Mouse (Mus musculus) midbrain, embryonic 12.5 days (tissue): ENCODE measurements at regions not wholly inside any gene's neighbourhood (a gene's known extent, or its start where the extent isn't known, plus 50 kb on each side); places are given as distances from the start of the nearest gene placed in this dataset.

Source experiments
- ATAC-seq: fragments of 200-750 bp; cut with Nextera tagmentation; 2 replicates; pipeline ENCODE4 v1.8.0; 2017; ENCODE audit warnings: low read depth, moderate TSS enrichment, moderate library complexity; ENCODE audit not compliant: low FRiP score
- H3K27ac ChIP-seq: fragments of 300-500 bp; sonication (generic); replicated peaks from 2 replicates; pipeline ENCODE4 v1.5.1; 2016; ENCODE audit warnings: mild to moderate bottlenecking
- H3K27me3 ChIP-seq: fragments of 300-500 bp; sonication (generic); 2 replicates; pipeline ENCODE4 v1.6.1; 2016; ENCODE audit warnings: mild to moderate bottlenecking
- H3K36me3 ChIP-seq: fragments of 300-500 bp; sonication (generic); 2 replicates; pipeline ENCODE4 v1.6.1; 2016
- H3K4me1 ChIP-seq: fragments of 300-500 bp; sonication (generic); 2 replicates; pipeline ENCODE4 v1.6.1; 2016
- H3K4me2 ChIP-seq: fragments of 300-500 bp; sonication (generic); replicated peaks from 2 replicates; pipeline ENCODE4 v1.6.1; 2016; ENCODE audit warnings: mild to moderate bottlenecking, moderate library complexity
- H3K4me3 ChIP-seq: fragments of 300-500 bp; sonication (generic); 2 replicates; pipeline ENCODE4 v1.5.1; 2016; ENCODE audit warnings: mild to moderate bottlenecking
- H3K9ac ChIP-seq: fragments of 300-500 bp; sonication (generic); replicated peaks from 2 replicates; pipeline ENCODE4 v1.6.1; 2016; ENCODE audit warnings: mild to moderate bottlenecking, moderate library complexity
- H3K9me3 ChIP-seq: fragments of 300-500 bp; sonication (generic); 2 replicates; pipeline ENCODE4 v1.6.1; 2016; ENCODE audit warnings: mild to moderate bottlenecking
- WGBS: fragments of 180-500 bp; shearing (Covaris S2); methylation state at CpG from one replicate; pipeline ENCODE4 v1.1.7; 2016; 5-methylcytosine and 5-hydroxymethylcytosine counted together

GRCm38 (mm10) chr2:12001938-12002899, 224.5 kb downstream of the Ankrd16 start:
- Histone ChIP-seq H3K4me3 (no peak overlapping the region), H3K4me2 (no peak overlapping the region), H3K27ac (no peak overlapping the region), H3K36me3 (no peaks in the 10 kb centered on the region), H3K27me3 (no peaks in the 10 kb centered on the region), H3K9ac (no peak overlapping the region), H3K4me1 (no peaks in the 10 kb centered on the region), H3K9me3 (no peaks in the 10 kb centered on the region)
- ATAC-seq, result peak; percentile 78; the same call in 1 of the 2 replicates
- 33% methylated on average over 24 of the region's 24 CpGs for WGBS

GRCm38 (mm10) chr2:12004330-12004729, 226.7 kb downstream of the Ankrd16 start:
- Histone ChIP-seq H3K9ac (no peak overlapping the region), H3K9me3 (no peaks in the 10 kb centered on the region), H3K27me3 (no peaks in the 10 kb centered on the region), H3K36me3 (no peaks in the 10 kb centered on the region), H3K4me3 (no peak overlapping the region), H3K4me2 (no peak overlapping the region), H3K27ac (no peak overlapping the region), H3K4me1 (no peaks in the 10 kb centered on the region)
- 76% methylated on average over 4 of the region's 4 CpGs for WGBS
- ATAC-seq, result no peak

GRCm38 (mm10) chr2:12007201-12007600, 229.5 kb downstream of the Ankrd16 start:
- Histone ChIP-seq H3K27me3 (peaks cover 6% of the 10 kb centered on the region; the same call in 1 of the 2 replicates), H3K9me3 (no peaks in the 10 kb centered on the region), H3K36me3 (no peaks in the 10 kb centered on the region), H3K4me3 (no peak overlapping the region), H3K4me2 (no peak overlapping the region), H3K4me1 (no peaks in the 10 kb centered on the region), H3K27ac (no peak overlapping the region), H3K9ac (no peak overlapping the region)
- WGBS, result 95% methylated on average over 4 of the region's 4 CpGs
- ATAC-seq, result no peak

GRCm38 (mm10) chr2:12011441-12011840, 233.8 kb downstream of the Ankrd16 start:
- Histone ChIP-seq H3K9ac (no peak overlapping the region), H3K4me3 (no peak overlapping the region), H3K9me3 (no peaks in the 10 kb centered on the region), H3K27me3 (peaks cover 7% of the 10 kb centered on the region; the same call in 1 of the 2 replicates), H3K4me2 (no peak overlapping the region), H3K4me1 (no peaks in the 10 kb centered on the region), H3K36me3 (no peaks in the 10 kb centered on the region), H3K27ac (no peak overlapping the region)
- WGBS, result 70% methylated on average over 3 of the region's 3 CpGs
- ATAC-seq, result no peak

GRCm38 (mm10) chr2:12019607-12020006, 241.9 kb downstream of the Ankrd16 start:
- Histone ChIP-seq H3K4me3 (no peak overlapping the region), H3K9me3 (no peaks in the 10 kb centered on the region), H3K9ac (no peak overlapping the region), H3K4me1 (no peaks in the 10 kb centered on the region), H3K27me3 (peaks cover 3% of the 10 kb centered on the region), H3K4me2 (no peak overlapping the region), H3K27ac (no peak overlapping the region), H3K36me3 (no peaks in the 10 kb centered on the region)
- WGBS, result 23% methylated on average over 1 of the region's 1 CpGs
- no peak for ATAC-seq

GRCm38 (mm10) chr2:12023402-12024111, 245.9 kb downstream of the Ankrd16 start:
- WGBS, result 66% methylated on average over 10 of the region's 10 CpGs
- Histone ChIP-seq H3K27me3 (peaks cover 3% of the 10 kb centered on the region; the same call in 1 of the 2 replicates), H3K9ac (no peak overlapping the region), H3K4me1 (no peaks in the 10 kb centered on the region), H3K36me3 (no peaks in the 10 kb centered on the region), H3K9me3 (no peaks in the 10 kb centered on the region), H3K4me3 (no peak overlapping the region), H3K27ac (no peak overlapping the region), H3K4me2 (no peak overlapping the region)
- no peak for ATAC-seq

- Histone ChIP-seq H3K4me1 (no peaks in the 10 kb centered on the region), H3K9me3 (no peaks in the 10 kb centered on the region), H3K27me3 (peaks cover 3% of the 10 kb centered on the region; the same call in 1 of the 2 replicates), H3K9ac (no peak overlapping the region), H3K36me3 (no peaks in the 10 kb centered on the region), H3K4me3 (no peak overlapping the region), H3K4me2 (no peak overlapping the region), H3K27ac (no peak overlapping the region)
- ATAC-seq, result no peak
- WGBS, result 35% methylated on average over 1 of the region's 1 CpGs
Observed at GRCm38 (mm10) chr2:12026220-12026619, 248.5 kb downstream of the Ankrd16 start.

- Histone ChIP-seq H3K4me2 (no peak overlapping the region), H3K27ac (no peak overlapping the region), H3K9ac (no peak overlapping the region), H3K36me3 (no peaks in the 10 kb centered on the region), H3K4me1 (no peaks in the 10 kb centered on the region), H3K9me3 (no peaks in the 10 kb centered on the region), H3K27me3 (no peaks in the 10 kb centered on the region), H3K4me3 (no peak overlapping the region)
- WGBS, result 69% methylated on average over 11 of the region's 11 CpGs
- ATAC-seq, result no peak
Observed at GRCm38 (mm10) chr2:12033518-12034322, 256.0 kb downstream of the Ankrd16 start.

GRCm38 (mm10) chr2:12034323-12034585, 256.6 kb downstream of the Ankrd16 start:
- WGBS, result 87% methylated on average over 8 of the region's 8 CpGs
- Histone ChIP-seq H3K9me3 (no peaks in the 10 kb centered on the region), H3K4me2 (no peak overlapping the region), H3K9ac (no peak overlapping the region), H3K4me1 (no peaks in the 10 kb centered on the region), H3K27ac (no peak overlapping the region), H3K36me3 (no peaks in the 10 kb centered on the region), H3K4me3 (no peak overlapping the region), H3K27me3 (no peaks in the 10 kb centered on the region)
- ATAC-seq, result no peak

GRCm38 (mm10) chr2:12049386-12049785, 252.3 kb downstream of the Itga8 start:
- H3K9ac ChIP-seq, result no peak overlapping the region
- 77% methylated on average over 7 of the region's 7 CpGs for WGBS
- no peak overlapping the region for H3K4me2 ChIP-seq
- H3K27me3 ChIP-seq, result no peaks in the 10 kb centered on the region
- no peaks in the 10 kb centered on the region for H3K9me3 ChIP-seq
- H3K36me3 ChIP-seq, result no peaks in the 10 kb centered on the region
- no peak overlapping the region for H3K4me3 ChIP-seq
- no peaks in the 10 kb centered on the region for H3K4me1 ChIP-seq
- no peak for ATAC-seq
- H3K27ac ChIP-seq, result no peak overlapping the region

GRCm38 (mm10) chr2:12049972-12050371, 251.8 kb downstream of the Itga8 start:
- H3K4me2 ChIP-seq, result no peak overlapping the region
- H3K9ac ChIP-seq, result no peak overlapping the region
- no peaks in the 10 kb centered on the region for H3K4me1 ChIP-seq
- no peaks in the 10 kb centered on the region for H3K9me3 ChIP-seq
- no peaks in the 10 kb centered on the region for H3K27me3 ChIP-seq
- H3K36me3 ChIP-seq, result no peaks in the 10 kb centered on the region
- H3K27ac ChIP-seq, result no peak overlapping the region
- no peak overlapping the region for H3K4me3 ChIP-seq
- ATAC-seq, result no peak
